Mouse (Mus musculus) liver, embryonic 16.5 days (tissue): Measurements from ENCODE around the gene Eef1akmt3. TPM values are rescaled to one million over a fixed set of nuclear protein-coding genes. Genes with fewer than 3 reads are reported as not detected.

Experiments used
- ATAC-seq: fragments of 200-750 bp; cut with Nextera tagmentation; 2 replicates; pipeline ENCODE4 v1.8.0; 2017; ENCODE audit warnings: low read depth, mild to moderate bottlenecking, moderate number of reproducible peaks, moderate library complexity
- H3K27ac ChIP-seq: fragments of 300-500 bp; sonication (generic); 2 replicates; pipeline ENCODE4 v1.5.1; 2014; ENCODE audit warnings: mild to moderate bottlenecking, low read length
- H3K27me3 ChIP-seq: fragments of 300-500 bp; sonication (generic); 2 replicates; pipeline ENCODE4 v1.6.1; 2014; ENCODE audit warnings: low read depth, low read length, mixed read lengths; ENCODE audit not compliant: control insufficient read depth, insufficient read depth
- H3K36me3 ChIP-seq: fragments of 300-500 bp; sonication (generic); 2 replicates; pipeline ENCODE4 v1.6.1; 2014; ENCODE audit warnings: mild to moderate bottlenecking; ENCODE audit not compliant: control insufficient read depth, insufficient read depth
- H3K4me1 ChIP-seq: fragments of 300-500 bp; sonication (generic); 2 replicates; pipeline ENCODE4 v1.6.1; 2014; ENCODE audit warnings: low read depth, low read length, mixed read lengths; ENCODE audit not compliant: control insufficient read depth
- H3K4me2 ChIP-seq: fragments of 300-500 bp; sonication (generic); 2 replicates; pipeline ENCODE4 v1.6.1; 2014; ENCODE audit warnings: low read depth, low read length, mixed read lengths
- H3K4me3 ChIP-seq: fragments of 300-500 bp; sonication (generic); 2 replicates; pipeline ENCODE4 v1.5.1; 2014; ENCODE audit warnings: low read depth, mild to moderate bottlenecking, low read length
- H3K9ac ChIP-seq: fragments of 300-500 bp; sonication (generic); 2 replicates; pipeline ENCODE4 v1.6.1; 2014; ENCODE audit warnings: low read depth, low read length
- H3K9me3 ChIP-seq: fragments of 300-500 bp; sonication (generic); replicated peaks from 2 replicates; pipeline ENCODE4 v1.6.1; 2016; ENCODE audit warnings: low read length; ENCODE audit not compliant: control insufficient read depth
- WGBS: fragments of 180-500 bp; shearing (Covaris S2); extraction: QIAGEN DNeasy Blood & Tissue Kit; methylation state at CpG from one replicate; pipeline ENCODE4 v1.1.7; 2014; ENCODE audit not compliant: insufficient replicate concordance; 5-methylcytosine and 5-hydroxymethylcytosine counted together
- polyA plus RNA-seq: library from polyadenylated mRNA; unstranded; fragments of >200 nt; fragmentation: Nextera tagmentation; extraction: Ambion mirVana; gene quantifications from 2 replicates; pipeline ENCODE4 v1.2.1, GENCODE M21; 2015

The Eef1akmt3 gene
- polyA plus RNA-seq, 1 experiment from 2014 or later = 0.21 TPM

- 10% methylated on average over 8 of the region's 8 CpGs for WGBS
- H3K4me3 ChIP-seq = no peak overlapping the region
- no peak for ATAC-seq
Observed at GRCm38 (mm10) chr10:127058708-127059107, 17.4 kb upstream of the Eef1akmt3 start.

GRCm38 (mm10) chr10:127058161-127058560 lies 16.8 kb upstream of the Eef1akmt3 start:
- peaks cover 59% of the 10 kb centered on the region for H3K27me3 ChIP-seq

More at GRCm38 (mm10) chr10:127058708-127059107, 17.4 kb upstream of the Eef1akmt3 start:
- Histone ChIP-seq H3K4me1 (peaks cover 13% of the 10 kb centered on the region), H3K27me3 (peaks cover 56% of the 10 kb centered on the region), H3K9ac (no peak overlapping the region), H3K4me2 (0 out of 2 replicates have a peak overlapping the region, but pooled peaks have one; percentile 87), H3K27ac (no peak overlapping the region), H3K9me3 (no peaks in the 10 kb centered on the region), H3K36me3 (no peaks in the 10 kb centered on the region)

GRCm38 (mm10) chr10:127056490-127056889 lies 15.2 kb upstream of the Eef1akmt3 start:
- ATAC-seq = no peak
- H3K4me3 ChIP-seq = no peak overlapping the region
- H3K4me1 ChIP-seq = peaks cover 10% of the 10 kb centered on the region
- H3K4me2 ChIP-seq = no peak overlapping the region
- H3K9me3 ChIP-seq = no peaks in the 10 kb centered on the region
- H3K36me3 ChIP-seq = no peaks in the 10 kb centered on the region
- peaks cover 58% of the 10 kb centered on the region for H3K27me3 ChIP-seq
- WGBS = 72% methylated on average over 20 of the region's 20 CpGs
- no peak overlapping the region for H3K27ac ChIP-seq
- H3K9ac ChIP-seq = no peak overlapping the region

More at GRCm38 (mm10) chr10:127058161-127058560, 16.8 kb upstream of the Eef1akmt3 start:
- Histone ChIP-seq H3K4me2 (no peak overlapping the region), H3K9ac (no peak overlapping the region), H3K27ac (no peak overlapping the region), H3K4me1 (peaks cover 13% of the 10 kb centered on the region), H3K9me3 (no peaks in the 10 kb centered on the region), H3K36me3 (no peaks in the 10 kb centered on the region), H3K4me3 (no peak overlapping the region)
- no peak for ATAC-seq
- 0% methylated on average over 9 of the region's 9 CpGs for WGBS

GRCm38 (mm10) chr10:127055406-127055805 lies 14.1 kb upstream of the Eef1akmt3 start:
- Histone ChIP-seq H3K4me1 (peaks cover 10% of the 10 kb centered on the region), H3K4me3 (no peak overlapping the region), H3K4me2 (no peak overlapping the region), H3K27ac (no peak overlapping the region), H3K27me3 (peaks cover 58% of the 10 kb centered on the region), H3K36me3 (no peaks in the 10 kb centered on the region), H3K9ac (no peak overlapping the region), H3K9me3 (no peaks in the 10 kb centered on the region)
- WGBS = 36% methylated on average over 8 of the region's 8 CpGs
- ATAC-seq = no peak

GRCm38 (mm10) chr10:127054646-127055045 lies 13.3 kb upstream of the Eef1akmt3 start:
- whole genome bisulfite sequencing = 45% methylated on average over 4 of the region's 4 CpGs
- Histone ChIP-seq H3K27me3 (peaks cover 58% of the 10 kb centered on the region), H3K9me3 (no peaks in the 10 kb centered on the region), H3K36me3 (no peaks in the 10 kb centered on the region), H3K27ac (no peak overlapping the region), H3K4me3 (no peak overlapping the region), H3K4me2 (no peak overlapping the region), H3K4me1 (peaks cover 5% of the 10 kb centered on the region), H3K9ac (no peak overlapping the region)
- ATAC-seq = no peak

- Histone ChIP-seq H3K27ac (no peak overlapping the region), H3K9ac (no peak overlapping the region), H3K9me3 (no peaks in the 10 kb centered on the region), H3K4me3 (no peak overlapping the region), H3K4me2 (no peak overlapping the region), H3K36me3 (no peaks in the 10 kb centered on the region), H3K27me3 (peaks cover 55% of the 10 kb centered on the region), H3K4me1 (no peaks in the 10 kb centered on the region)
- ATAC-seq = 0 out of 2 replicates have a peak, but pooled peaks have one; percentile 3
- 10% methylated on average over 10 of the region's 10 CpGs for WGBS
Observed at GRCm38 (mm10) chr10:127050119-127050474, 8.8 kb upstream of the Eef1akmt3 start.

- Histone ChIP-seq H3K4me2 (peak overlapping the region; percentile 1; the same call in 1 of the 2 replicates), H3K4me1 (no peaks in the 10 kb centered on the region), H3K9ac (no peak overlapping the region), H3K27ac (no peak overlapping the region), H3K36me3 (no peaks in the 10 kb centered on the region), H3K9me3 (no peaks in the 10 kb centered on the region), H3K27me3 (peaks cover 55% of the 10 kb centered on the region), H3K4me3 (no peak overlapping the region)
- 2% methylated on average over 29 of the region's 29 CpGs for WGBS
- peak; percentile 37; the same call in 1 of the 2 replicates for ATAC-seq
Observed at GRCm38 (mm10) chr10:127049395-127050118, 8.2 kb upstream of the Eef1akmt3 start.

GRCm38 (mm10) chr10:127048608-127049394 lies 7.5 kb upstream of the Eef1akmt3 start:
- H3K9ac ChIP-seq = no peak overlapping the region
- H3K36me3 ChIP-seq = no peaks in the 10 kb centered on the region
- H3K4me3 ChIP-seq = no peak overlapping the region
- 5% methylated on average over 35 of the region's 35 CpGs for WGBS
- peak overlapping the region; percentile 1; the same call in 1 of the 2 replicates for H3K4me2 ChIP-seq
- H3K9me3 ChIP-seq = no peaks in the 10 kb centered on the region
- no peak overlapping the region for H3K27ac ChIP-seq
- H3K27me3 ChIP-seq = peaks cover 54% of the 10 kb centered on the region
- H3K4me1 ChIP-seq = no peaks in the 10 kb centered on the region
- no peak for ATAC-seq

GRCm38 (mm10) chr10:127047954-127048353 lies 6.6 kb upstream of the Eef1akmt3 start, which contains the start of gene Cyp27b1:
TSS of gene Cyp27b1 (plus strand) at chr10:127048250.
- Histone ChIP-seq H3K4me3 (no peak within 1 kb of the TSS), H3K9me3 (no peaks in the 10 kb centered on the region), H3K4me2 (peak within 1 kb of the TSS; percentile 1; the same call in 1 of the 2 replicates), H3K27me3 (peaks cover 51% of the 10 kb centered on the region), H3K27ac (no peak within 1 kb of the TSS), H3K36me3 (no peaks in the 10 kb centered on the region), H3K9ac (no peak within 1 kb of the TSS), H3K4me1 (peaks cover under 1% of the 10 kb centered on the region)
- no peak for ATAC-seq
- WGBS = 29% methylated on average over 5 of the region's 5 CpGs
